Mouse (Mus musculus): Measurements from ENCODE around the gene Psmb10. TPM values are rescaled to one million over a fixed set of nuclear protein-coding genes. Genes with fewer than 3 reads are reported as not detected.
"Not testable (repeated sequence)": the region's sequence is repeated elsewhere in the genome, so short reads cannot be mapped to it uniquely, and the experiment has no call there.

Gene Psmb10
- 10 to 100 TPM; 84.9 to 92.0 TPM for total RNA-seq (2021)

DNA sequence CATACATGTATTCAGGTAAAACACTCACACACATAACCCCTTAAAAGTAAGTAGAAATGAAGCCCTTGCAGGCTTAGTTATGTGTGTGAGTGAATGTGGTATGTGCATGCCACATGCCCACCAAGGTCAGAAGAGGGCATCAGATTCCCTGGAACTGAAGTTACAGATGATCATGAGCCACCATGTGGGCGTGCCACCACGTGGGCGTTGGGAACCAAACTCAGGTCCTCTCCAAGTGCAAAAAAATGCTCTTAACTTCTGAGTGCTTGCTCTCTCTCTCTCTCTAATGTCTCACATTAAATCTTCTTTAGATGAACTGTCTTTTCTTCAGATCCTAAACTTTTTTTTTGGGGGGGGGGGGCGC lies at the start of gene Psmb10:
Gene Psmb10, minus strand, starts transcription at position 139 of the 364 bp plus-strand sequence.
- intact Hi-C loops (cut with DNase I) = no loop called here
- DNase-seq (ENCODE audit: low spot score in 2 of 2) = peak in 1 of 2 experiments; percentile 45

DNA sequence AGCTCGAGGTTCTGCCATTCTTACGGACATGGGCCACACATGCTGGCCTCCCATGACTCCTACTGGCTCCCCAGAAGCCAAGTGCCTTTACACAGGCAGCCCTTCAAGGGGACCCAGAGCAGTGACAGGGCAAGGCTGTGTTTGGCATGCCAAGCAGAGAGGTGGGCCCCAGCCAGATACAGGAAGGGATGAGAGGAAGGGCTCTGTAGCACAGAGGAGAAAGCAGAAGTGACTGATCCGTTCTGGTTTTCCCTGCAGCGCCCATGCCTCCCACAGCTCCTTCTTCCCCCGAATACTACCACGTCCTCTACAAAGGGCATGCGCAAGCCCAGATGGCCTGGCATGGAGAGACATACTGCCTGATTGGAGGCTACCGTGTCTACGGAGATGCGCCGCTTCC lies 45.2 kb upstream of the Psmb10 start:
- intact Hi-C loops (cut with DNase I); DNase-seq (ENCODE audit: low spot score in 2 of 2): not testable (repeated sequence)

DNA sequence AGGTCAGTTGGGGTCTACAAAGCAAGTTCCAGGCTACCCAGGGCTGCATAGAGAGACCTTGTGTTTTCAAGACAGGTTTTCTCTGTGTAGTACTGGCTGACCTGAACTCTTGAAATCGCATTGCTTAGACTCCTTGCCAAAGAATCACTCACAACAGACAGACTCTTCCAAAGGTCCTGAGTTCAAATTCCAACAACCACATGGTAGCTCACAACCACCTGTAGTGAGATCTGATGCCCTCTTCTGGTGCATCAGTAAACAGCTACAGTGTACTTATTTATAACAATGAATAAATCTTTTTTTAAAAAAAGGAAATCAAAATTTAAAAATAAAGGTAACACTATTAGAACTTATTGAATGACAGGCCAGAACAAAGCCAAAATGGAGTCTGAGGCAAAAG lies 42.9 kb upstream of the Psmb10 start:
- DNase-seq (ENCODE audit: low spot score in 2 of 2) = no peak

DNA sequence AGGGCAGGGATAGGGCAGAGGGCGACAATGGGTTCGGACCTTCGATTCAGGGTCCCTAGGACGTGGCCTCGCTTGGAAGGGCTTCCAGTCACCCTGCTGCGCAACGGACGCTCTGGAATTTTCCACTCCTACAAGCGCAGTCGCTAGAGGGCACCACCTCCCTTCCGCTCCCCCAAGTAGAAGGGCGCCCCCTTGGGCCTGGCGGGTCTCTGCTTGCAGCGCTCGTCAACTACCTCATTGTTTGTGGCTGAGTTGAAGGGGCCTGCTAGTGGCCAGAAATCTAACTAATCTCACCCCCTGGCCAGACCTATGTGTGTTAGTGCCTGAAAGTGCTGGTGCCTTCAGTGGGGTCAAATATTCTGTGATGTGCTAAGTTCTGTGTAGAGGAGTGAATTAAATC lies 41.1 kb upstream of the Psmb10 start, which contains the start of gene Dpep3:
Gene Dpep3, minus strand, starts transcription at position 105 of the 400 bp plus-strand sequence.
- intact Hi-C loops (cut with DNase I) = no loop called here
- DNase-seq (ENCODE audit: low spot score in 2 of 2) = no peak

More for the DNA sequence above, 42.9 kb upstream of the Psmb10 start:
- intact Hi-C loops (cut with DNase I) = no loop called here

DNA sequence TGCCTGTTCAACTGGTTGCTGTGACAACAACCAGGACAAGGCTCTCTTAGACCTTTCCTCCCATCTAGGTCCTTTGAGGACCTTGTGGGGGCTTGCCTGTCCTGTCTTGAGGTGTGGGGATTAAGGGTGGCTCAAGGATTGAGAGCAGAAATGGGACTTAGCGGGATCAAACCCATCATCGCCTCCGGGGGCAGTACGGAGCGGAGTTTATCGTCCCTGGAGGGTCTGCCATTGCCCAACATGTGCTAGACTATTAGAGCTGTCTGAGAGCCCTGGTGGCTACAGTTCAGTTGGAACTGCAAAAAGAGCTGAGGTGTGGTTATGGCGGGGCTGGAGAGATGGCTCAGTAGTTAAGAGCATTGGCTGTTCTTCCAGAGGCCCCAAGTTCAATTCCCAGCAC lies 37.1 kb upstream of the Psmb10 start:
- intact Hi-C loops (cut with DNase I) = no loop called here
- DNase-seq (ENCODE audit: low spot score in 2 of 2) = no peak

DNA sequence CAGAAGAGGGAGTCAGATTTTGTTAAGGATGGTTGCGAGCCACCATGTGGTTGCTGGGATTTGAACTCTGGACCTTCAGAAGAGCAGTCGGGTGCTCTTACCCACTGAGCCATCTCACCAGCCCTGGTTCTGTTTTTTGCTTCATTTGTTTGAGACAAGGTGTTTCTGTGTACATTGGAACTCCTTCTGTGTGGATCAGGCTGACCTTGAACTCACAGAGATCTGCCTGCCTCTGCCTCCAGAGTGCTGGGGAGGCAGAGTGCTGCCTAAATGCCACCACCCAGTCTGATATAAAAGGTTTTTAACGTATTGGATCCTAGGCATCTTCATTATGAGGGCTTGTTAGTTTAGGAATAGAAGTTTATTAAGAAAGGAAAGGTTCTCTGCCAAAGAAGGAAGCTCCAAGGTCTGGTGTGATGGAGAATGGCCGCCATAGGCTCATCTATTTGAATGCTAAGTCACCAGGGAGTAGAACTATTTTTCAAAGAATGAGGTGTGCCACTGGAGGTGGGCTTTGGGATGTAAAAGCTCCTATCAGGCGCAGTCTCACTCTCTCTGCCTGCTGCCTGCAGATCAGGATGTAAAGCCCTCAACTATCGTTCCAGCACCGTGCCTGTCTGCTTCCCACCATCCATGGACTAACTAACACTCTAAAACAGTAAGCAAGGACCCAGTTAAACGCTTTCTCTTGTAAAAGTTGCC lies 32.9 kb upstream of the Psmb10 start:
- intact Hi-C loops (cut with DNase I) = no loop called here
- no peak for DNase-seq (ENCODE audit: low spot score in 2 of 2)

- DNase-seq (ENCODE audit: low spot score in 2 of 2) = no peak
- intact Hi-C loops (cut with DNase I) = no loop called here
Observed at GRCm38 (mm10) chr8:105969367-105969766, 31.1 kb upstream of the Psmb10 start.

- intact Hi-C loops (cut with DNase I) = no loop called here
- no peak for DNase-seq (ENCODE audit: low spot score in 2 of 2)
Observed at GRCm38 (mm10) chr8:105966692-105967311, 28.6 kb upstream of the Psmb10 start.

DNA sequence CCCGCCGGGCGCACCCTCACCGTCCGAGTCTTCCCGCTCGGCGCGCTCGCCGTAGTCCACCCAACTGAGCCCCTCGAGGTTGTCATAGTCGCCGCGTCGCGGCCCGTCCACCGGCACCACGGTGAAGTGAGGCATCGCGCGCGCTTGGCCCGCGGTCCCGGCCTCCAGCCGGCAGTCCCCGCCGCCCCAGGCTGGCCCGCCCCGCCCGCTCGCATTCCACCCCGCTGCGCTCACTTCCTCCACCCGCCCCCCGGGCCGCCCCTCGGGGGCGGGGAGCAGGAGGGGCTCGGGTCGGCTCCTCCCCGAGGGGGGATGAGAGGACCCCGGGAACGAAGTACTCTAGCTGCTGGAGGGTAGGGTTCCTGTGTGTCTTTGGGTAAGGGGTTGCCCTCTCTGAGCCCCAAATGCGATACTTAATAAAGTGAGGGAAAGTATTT lies 27.7 kb upstream of the Psmb10 start, which contains the start of gene Slc12a4:
Gene Slc12a4, minus strand, starts transcription at position 193 of the 437 bp plus-strand sequence.
- intact Hi-C loops (cut with DNase I) = no loop called here
- DNase-seq (ENCODE audit: low spot score in 2 of 2) = peak in 1 of 2 experiments; percentile 23

DNA sequence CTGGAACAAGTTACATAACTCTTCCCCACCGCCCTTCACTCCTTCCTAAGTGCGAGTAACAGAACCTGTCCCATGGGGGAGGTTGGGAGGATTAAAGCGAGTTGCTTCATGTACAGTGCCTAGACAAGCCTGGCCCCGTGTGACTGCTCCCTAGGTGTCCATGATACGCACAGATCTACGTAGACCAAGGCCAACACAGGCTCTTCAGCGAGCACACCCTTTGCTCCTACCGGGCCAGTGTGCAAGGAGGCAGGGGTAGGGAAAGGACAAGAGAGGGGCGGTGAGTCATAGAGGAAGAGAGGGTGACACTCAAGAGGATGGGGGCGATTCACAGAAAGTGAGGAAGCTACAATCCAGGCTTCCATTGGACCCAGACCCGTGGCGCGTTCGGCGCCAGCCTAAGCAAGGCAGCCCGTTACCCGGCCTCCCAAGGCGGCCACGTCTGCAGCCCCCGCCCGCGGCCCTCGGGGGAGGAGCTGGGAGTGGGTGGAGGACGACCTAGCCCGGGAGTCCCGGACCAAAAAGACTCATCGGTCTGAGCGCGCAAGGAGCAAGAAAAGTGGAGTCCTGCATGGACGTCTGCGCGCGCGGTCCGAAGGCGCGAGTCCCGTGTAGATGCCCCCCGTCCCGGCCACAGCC lies 27.1 kb upstream of the Psmb10 start:
- peak in 1 of 2 experiments; percentile 16 for DNase-seq (ENCODE audit: low spot score in 2 of 2)
- intact Hi-C loops (cut with DNase I) = no loop called here

GRCm38 (mm10) chr8:105964506-105965265 lies 26.4 kb upstream of the Psmb10 start:
- intact Hi-C loops (cut with DNase I) = no loop called here
- no peak for DNase-seq (ENCODE audit: low spot score in 2 of 2)

DNA sequence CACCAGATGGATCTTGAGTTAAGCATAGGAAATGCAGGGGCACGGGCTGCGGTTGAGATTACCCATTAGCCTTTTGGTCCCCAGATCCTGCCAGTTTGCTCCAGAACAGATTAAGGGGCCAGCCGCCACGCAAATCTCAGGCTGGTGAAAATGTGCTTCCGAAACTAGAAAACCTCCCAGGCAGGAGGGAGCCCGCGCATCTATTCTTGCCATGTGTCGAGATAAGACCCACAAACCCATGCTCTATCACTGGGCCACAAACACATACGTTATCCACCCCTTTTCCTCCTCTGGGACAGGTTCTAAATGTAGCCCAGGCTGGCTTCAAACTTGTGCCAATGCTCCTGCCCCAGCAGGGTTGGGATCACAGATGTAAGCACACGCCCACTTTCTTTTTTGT lies 23.3 kb upstream of the Psmb10 start:
- DNase-seq (ENCODE audit: low spot score in 2 of 2) = no peak

GRCm38 (mm10) chr8:105961101-105961500 lies 22.9 kb upstream of the Psmb10 start:
- intact Hi-C loops (cut with DNase I) = no loop called here
- DNase-seq (ENCODE audit: low spot score in 2 of 2) = no peak

More for the DNA sequence above, 23.3 kb upstream of the Psmb10 start:
- intact Hi-C loops (cut with DNase I) = no loop called here

GRCm38 (mm10) chr8:105959350-105959749 lies 21.1 kb upstream of the Psmb10 start:
- intact Hi-C loops (cut with DNase I) = no loop called here
- DNase-seq (ENCODE audit: low spot score in 2 of 2) = no peak

- intact Hi-C loops (cut with DNase I) = no loop called here
- DNase-seq (ENCODE audit: low spot score in 2 of 2) = no peak
Observed at GRCm38 (mm10) chr8:105957813-105958212, 19.6 kb upstream of the Psmb10 start.

DNA sequence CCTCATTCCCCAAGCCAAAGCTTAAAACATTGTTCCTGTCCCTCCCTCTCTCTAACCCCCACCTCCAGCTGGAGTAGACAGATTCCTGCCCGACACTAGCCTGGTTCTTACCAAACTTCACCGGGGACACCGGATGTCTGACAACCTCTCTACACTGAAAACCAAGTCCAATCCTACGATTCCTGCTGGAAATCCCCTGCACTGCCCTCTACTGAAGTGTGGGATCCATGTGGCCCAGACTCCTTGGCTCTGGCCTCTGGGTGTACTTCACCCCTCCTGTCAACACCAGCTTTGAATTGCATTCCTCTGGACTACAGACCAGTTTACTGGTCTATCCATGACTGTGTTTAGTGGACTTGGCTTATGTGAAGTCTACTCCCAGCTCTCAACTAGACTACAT lies 18.3 kb upstream of the Psmb10 start:
- no peak for DNase-seq (ENCODE audit: low spot score in 2 of 2)
- intact Hi-C loops (cut with DNase I) = no loop called here

DNA sequence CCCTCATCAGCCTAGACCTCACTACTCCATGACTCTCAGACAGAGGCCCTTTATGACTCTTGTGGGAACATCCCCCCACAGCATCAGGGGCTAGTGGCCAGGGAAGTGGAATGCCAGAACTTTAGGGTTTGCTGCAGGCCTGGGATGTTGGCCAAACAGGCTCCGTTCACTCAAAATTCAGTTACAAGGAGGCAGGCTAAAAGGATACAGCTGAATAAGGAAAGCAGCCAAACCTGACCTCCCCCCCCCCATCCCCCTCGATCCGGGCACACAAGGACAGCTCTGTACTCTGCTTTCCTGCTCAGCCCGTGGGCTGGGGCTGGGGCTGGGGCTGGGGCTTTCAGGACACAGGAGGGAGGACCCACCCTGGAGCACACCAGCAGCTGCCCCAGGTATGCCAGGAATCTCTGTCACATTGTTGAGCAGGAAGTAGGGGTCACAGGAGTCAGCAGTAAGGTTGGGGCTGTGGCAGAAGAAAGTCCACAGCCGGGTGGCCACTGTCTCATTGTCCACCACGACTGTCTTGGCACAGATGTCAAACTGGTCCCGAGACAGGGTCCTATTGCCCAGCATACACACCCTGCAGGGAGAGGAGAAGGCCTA lies 12.9 kb upstream of the Psmb10 start:
- peak in 1 of 2 experiments; percentile 63 for DNase-seq (ENCODE audit: low spot score in 2 of 2)
- intact Hi-C loops (cut with DNase I) = no loop called here

DNA sequence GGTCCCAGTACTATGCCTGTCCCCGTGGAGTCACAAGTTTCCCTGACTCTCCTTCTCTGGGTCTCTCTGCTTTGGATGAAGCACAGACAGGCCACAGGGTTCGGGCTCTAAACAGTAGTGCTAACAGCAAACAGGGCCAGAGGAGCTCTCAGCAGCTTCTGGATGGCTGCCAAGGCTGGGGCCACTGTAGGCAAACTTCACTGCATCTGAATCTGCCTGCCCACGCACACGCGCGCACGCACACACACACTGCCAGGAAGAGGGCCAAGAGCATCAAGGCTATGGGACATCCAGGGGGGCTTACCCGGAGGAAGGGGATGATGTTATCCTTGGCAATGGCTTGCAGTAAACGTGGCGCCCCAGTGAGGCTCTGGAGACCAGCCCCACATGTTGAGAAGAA lies 11.1 kb upstream of the Psmb10 start:
- intact Hi-C loops (cut with DNase I) = no loop called here
- DNase-seq (ENCODE audit: low spot score in 2 of 2) = peak; percentile 64 to 67

- DNase-seq (ENCODE audit: low spot score in 2 of 2) = peak in 1 of 2 experiments; percentile 60
- intact Hi-C loops (cut with DNase I) = no loop called here
Observed at GRCm38 (mm10) chr8:105943321-105943739, 5.1 kb upstream of the Psmb10 start, which contains the start of gene Lcat. Gene Lcat, minus strand, starts transcription at chr8:105943382.
